Mouse (Mus musculus): ENCODE measurements around the gene Sepsecs. TPM values are rescaled to one million over a fixed set of nuclear protein-coding genes. Genes with fewer than 3 reads are reported as not detected.

Sepsecs gene
- polyA plus RNA-seq, 1 experiment = 11.3 TPM

DNA sequence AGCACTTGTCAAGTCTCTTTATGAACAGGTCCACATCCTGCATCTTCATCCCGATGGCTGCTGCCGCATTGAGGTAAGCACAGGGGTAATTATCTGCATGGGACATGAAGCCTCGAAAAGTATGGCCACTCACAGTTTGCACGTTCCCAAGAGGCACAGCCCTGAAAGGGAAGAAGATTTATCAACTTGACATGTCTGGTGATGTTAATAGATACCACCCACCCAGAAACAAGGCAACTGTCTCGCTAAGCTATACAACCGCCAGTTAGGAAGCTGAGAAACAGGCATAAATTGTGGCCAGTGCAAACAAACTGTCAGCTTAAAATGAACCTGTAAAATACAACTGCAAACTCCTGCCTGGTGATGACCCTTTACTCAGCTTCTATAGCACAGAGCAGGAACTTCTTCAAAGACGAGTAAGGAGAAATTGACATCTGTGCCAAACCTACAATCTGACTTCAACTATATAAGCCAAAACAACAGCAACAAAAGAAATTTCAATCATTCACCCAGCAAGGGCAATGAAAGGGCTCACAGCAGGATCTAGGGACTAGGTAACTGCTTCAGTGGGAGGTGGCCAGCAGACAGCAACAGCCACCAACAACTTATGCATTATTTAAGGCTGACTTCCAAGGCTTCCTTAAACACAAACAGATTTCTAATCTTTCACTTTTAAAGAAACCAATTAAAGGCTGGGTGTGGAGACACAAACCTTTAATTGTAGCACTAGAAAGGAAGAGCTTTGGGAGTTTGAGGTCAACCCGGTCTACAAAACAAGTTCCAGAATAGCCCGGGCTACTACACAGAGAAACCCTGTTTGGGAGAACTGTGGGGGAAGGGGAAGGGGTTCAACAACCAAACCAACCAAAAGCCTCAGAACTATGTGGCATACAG lies 25.3 kb downstream of the Sepsecs start:
- DNase-seq (ENCODE audit: low spot score) = no peak

DNA sequence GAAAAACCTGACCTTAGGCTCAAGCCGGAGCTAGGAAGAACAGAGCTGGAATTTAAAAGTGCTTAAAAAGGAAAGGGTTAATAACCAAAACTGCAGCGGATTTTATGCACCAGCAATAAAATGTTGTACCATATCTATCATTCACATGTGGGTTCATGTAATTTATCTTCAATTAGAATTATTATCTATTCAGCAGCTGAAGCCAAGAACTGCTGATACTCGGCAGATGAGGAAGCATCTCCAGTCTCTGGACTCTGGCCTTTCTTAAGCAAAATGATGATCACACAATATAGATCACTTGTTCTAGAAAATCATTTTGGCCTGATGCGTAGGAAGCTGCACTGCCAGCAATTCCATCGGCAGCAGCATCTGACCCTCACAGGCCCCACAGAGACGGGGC lies 27.8 kb downstream of the Sepsecs start:
- no peak for DNase-seq (ENCODE audit: low spot score)

DNA sequence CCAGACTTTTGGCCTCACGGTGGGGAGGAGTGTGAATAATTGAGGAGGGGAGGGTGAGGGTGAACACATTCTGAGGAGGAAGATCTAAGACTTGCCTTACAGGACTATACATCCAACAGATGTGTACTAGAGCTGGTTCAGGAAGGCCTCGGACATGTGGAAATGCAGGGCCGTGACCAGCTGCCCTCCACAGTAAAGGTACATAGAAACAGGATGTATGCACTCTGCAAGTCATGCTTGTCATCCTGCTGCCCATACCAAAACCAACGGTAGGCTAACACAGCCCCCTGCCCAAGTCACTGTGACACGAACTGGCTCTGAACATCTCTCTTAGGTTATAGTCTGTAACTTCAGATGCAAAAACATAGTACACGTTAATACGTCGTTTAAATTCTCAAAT lies 30.6 kb downstream of the Sepsecs start:
- DNase-seq (ENCODE audit: low spot score) = no peak

DNA sequence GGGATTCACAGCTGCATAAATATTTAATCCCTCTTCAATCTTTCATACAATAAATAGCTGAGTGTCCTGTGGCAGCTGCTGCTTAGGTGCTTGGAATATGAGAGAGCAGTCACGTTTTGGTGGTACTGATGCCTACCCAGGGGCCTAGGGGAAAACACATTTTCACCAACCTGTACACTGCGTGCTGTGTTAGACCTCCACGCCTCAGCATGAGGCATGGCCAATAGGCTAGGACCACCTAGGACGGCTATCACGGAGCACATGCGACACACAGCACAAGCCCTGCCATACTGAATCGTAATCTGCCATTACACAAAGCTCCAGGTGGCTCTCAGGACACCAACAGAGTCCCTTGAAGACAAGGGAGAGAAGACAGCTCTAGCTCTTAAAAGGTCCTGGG lies 31.5 kb downstream of the Sepsecs start:
- DNase-seq (ENCODE audit: low spot score) = no peak

DNA sequence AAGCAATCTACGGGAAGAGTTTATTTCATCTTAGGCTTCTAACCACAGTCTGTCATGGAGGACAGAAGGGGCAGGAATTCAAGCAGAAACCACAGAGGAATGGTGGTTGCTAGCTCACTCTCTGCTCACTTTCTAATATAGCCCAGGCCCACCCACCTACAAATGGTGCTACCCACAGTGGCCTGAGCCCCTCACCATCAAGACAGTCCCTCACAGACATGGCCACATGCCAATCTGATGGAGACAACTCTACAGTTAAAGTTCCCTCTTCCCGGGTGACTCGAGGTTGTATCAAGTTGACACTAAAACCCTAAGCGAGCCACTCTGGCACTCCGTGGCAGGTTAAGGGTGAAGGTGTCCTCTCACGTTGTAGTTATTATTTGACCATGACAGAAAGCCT lies 32.6 kb downstream of the Sepsecs start:
- DNase-seq (ENCODE audit: low spot score) = no peak

DNA sequence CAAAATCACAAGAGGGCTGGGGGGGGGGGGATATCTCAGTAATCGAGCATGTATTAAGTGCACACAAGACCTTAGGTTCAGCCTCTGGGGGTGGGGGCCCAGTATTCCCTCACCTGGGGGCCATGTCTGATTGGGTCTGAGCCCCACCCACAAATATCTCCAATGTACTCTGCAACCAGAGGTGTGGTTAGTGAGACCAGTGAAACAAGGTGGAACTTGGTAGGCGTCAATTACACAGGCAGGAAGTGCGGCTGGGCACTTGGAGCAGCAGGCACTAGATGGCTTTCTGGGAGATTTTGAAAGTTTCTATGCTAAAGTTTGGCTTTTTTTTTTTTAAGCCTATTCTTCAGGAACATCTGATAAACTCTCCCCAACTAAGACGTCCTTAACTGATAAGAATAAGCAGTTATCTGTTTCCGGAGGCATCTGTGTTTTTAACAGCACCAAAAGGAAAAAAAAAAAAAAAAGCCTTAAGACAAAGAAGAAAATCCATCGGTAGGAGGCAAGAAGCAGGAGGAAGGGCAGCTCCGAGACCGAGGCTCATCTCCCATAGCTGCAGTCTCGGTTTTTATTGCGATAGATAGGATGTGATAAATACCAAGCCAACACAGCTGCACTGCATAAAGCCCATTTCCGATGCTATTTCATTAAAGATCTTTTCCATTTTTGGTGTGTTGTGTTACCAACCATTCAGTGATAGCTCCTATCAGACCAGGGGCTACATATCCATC lies 33.3 kb downstream of the Sepsecs start:
- DNase-seq (ENCODE audit: low spot score) = no peak

DNA sequence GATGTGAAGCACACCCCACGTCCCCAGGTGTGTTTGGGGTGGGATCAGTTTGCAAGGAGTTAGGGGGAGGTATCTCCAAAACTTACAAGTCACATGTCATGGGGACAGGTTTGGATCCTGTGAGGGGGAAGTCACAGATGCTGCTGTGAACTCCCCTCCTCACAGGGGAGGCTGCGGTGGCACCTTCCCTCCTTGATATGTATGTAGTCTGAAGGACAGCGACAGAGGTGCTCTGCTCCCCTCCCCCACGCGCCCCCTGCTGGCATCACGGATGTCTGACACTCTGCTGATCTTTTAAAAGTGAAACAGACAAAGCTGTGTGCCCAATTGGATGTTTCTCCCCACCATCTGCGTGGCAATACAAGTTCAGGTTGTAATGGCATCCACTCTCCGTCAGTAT lies 35.5 kb downstream of the Sepsecs start:
- DNase-seq (ENCODE audit: low spot score) = no peak

DNA sequence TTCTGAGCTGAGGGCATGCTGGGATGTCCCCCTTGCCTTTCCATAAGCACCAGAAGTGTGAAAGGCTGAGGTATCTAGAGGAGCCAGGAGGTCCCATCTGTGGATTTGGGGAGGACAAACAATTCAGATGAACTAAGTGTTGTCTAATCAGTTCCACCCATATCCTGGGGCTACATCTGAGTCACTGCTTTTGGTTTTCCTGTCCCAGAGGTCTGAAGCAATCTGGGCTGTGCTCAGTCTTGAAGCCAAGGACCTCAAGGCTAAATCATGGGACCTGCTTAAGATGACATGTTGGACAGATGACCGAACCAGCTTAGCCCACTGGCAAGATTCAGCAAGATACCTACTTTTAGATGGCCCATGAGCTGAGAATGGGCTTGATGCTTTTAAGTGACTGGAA lies 39.0 kb downstream of the Sepsecs start:
- DNase-seq (ENCODE audit: low spot score) = no peak

DNA sequence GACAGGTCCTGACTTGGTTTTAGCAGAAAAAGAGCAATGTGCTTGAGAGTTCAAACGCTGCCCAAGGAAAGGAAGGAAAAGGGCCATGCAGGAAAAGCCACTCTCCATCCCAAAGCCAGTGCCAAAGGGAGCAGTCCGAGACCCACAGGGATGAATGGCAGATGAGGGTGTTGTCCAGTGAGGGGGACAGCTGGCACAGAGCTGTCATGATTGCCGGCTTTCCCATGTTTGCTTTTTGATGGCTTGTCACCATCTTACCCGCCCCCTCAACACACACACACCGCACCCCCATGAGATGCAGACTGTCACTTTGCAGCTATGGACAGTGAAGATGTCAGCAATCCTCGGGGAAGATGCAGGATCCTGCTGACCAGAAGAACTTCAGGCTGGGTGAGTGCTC lies 40.3 kb downstream of the Sepsecs start:
- no peak for DNase-seq (ENCODE audit: low spot score)

DNA sequence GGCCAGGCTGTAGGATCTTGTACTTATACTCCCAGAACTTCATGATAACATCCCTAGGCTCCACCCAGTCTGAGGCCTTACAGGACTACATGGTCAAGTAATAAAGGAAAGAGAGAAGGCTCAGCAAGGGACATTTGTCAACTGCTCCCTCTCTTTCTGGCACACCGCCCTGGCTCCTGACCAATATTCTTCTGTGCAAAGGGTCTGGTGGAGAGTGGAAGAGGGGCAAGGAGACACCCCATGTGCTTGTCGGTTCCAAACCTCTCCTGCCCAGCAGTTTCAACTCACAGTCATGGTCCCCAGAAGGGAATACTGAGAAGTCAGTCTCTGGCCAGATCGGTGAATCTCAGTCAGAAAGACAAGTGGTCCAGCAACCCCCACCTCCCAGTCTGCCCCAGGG lies 40.7 kb downstream of the Sepsecs start:
- no peak for DNase-seq (ENCODE audit: low spot score)

DNA sequence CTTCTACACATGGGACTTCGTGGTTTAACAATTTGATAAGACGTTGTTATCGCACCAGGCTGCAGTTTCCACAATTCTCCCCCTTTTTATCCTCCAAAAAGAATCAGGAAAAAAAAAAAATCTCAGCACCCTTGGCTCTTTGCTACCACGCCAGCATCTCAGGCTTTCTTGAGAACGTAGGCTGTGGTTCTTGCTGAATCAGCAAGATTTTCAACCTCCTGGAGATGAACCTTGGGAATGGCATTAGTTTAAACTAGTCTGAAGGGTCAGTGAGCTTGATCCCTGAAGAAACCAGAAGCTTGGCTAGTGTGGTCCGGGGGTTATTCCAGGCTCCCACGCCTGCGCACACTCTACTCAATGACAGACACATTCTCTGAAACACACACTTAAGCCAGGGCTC lies 41.8 kb downstream of the Sepsecs start:
- no peak for DNase-seq (ENCODE audit: low spot score)

DNA sequence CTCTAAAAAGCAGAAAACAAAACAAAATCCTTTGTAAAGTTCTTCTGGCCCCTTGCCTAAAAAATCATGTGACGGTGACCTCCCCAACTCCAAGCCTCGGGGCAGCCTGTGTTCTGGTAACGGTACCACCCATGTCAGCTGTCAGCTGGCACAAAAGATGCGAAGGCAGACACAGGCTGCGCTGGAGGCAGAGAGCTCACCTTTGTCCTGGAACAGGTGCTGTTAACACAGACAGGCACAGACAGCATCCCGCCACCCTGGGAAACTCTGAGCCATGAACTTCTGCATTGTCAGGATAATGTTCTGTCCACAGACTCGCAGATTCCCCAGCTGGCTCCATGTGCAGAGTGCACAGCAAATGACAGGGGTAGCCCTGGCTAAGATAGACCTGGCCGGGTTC lies 43.4 kb downstream of the Sepsecs start:
- DNase-seq (ENCODE audit: low spot score) = no peak

DNA sequence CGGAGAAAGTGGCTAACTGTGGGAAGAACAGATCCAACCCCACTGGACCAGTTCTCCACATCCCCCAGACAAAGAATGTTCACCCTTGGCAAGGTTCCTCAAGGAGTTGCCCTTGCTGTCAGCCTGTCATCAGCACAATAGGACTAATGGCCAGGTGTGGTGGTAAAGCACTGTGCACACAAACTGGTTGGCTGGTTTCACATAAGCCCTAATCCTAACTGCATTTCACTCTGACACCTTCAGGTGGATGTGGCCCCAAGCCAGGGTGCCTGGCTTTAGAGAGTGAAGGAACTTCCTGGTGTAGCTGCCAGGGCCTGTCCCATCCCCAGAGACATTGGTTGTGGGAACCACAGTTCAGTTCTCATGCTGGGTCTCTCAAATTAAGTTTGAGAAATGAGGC lies 44.6 kb downstream of the Sepsecs start:
- no peak for DNase-seq (ENCODE audit: low spot score)

DNA sequence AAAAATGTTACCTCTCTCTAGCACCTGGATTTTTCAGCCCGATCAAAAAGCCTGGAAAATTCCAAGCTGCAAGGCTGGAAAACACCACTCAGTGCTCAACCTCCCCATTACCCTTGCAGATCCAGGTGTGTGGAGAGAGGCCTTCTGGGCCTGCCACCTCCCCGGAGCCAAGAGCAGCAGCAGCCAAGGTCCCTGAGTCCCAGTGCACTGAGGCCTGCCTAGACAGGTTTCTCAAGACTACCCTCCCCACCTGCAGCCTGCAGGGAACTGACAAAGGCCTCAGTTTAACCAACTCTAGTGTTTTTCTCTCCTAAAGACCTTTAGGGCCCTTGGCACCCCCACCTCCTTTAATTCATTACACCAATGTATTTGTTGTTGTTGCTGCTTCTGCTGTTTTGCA lies 46.4 kb downstream of the Sepsecs start:
- DNase-seq (ENCODE audit: low spot score) = no peak

DNA sequence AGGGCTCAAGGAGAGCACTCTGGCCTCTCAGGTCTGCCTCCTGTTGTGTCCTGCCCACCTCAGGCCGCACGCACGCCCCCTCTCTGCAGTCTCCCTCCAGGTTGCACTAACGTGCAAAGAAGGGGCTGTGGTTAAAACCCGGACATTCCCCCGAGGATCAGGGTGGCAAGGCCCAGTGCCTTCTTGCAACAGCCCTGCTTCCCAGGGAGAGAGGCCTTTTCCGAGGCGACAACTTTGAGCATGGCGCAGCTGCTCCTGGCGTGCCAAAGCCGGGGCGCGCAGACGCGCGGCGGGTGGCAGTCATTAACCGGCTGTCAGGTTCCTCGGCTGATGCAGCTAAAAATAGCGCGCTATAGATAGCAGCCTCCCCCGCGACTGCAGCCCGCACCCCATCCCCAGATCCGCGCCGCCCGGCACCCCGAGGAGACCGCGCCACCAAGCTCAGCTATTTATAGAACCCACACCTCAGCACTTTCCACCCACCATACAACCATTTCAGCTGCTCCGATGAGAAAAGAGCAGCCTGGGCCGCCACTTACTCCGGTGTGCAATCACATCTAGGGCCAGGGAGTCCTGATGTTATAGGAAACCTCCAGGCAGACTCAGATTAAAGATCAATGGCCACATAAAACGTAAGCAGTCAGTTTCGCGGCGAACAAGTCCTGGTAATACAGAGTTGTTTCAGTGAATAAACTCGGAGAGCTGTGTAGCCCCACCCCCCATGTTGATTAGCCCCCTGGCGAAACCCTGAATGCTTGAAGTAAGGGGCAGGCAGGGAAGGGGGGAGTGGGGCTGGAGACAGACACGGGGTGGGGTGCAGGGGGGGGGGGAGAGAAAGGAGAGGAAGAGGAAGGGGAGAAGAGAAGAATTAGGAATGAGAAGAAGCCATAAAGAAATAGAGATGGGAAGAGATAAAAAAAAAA lies 50.9 kb downstream of the Sepsecs start:
- no peak for DNase-seq (ENCODE audit: low spot score)

DNA sequence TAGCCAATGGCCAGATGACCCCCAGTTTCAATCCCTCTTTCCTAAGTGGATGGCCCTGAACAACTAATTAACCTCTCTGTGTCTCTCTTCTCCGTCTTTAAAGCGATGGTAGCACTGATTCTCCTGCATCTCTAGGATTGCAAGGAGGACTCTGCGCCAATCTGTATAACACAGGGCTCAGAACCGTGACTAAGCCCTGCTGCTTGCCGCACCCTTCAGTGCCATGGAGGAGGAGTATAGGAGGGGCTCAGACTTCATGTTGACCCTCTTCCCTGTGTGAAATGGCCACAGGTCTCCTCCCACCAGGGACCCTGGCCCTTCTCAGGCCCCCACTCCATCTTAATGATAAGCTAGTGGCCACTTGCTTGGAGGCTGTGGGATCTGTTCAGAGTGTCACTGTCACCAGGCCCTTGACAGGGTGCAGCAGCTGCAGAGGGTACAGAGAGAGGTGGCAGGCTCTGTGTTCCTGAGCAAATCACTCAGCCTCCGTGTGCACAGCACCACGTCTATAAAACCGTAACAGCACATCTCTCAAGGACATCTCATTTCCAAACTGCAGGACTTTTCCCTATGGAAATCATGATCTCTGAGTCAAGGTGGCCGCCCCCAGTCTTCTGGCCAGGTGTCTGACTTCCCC lies 51.7 kb downstream of the Sepsecs start:
- no peak for DNase-seq (ENCODE audit: low spot score)

DNA sequence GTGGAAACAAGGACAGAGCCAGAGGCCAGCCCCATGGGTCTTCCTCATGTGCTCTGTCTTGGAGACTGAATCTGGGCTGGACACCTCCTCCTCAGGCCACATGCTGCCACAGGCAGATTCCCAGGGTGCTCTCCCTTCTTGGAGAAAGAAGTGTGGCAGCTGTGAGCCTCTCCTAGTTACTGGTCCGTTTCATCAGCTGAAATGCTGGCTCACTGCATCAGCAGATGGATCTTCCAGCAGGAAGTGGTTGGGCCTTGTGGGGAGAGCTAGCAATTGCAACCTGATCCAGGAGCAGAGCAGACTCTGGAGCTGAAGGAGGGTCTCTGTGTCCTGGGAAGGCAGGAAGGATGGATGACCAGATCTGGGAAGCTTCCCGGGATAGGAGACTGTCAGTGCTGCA lies 53.0 kb downstream of the Sepsecs start:
- no peak for DNase-seq (ENCODE audit: low spot score)

DNA sequence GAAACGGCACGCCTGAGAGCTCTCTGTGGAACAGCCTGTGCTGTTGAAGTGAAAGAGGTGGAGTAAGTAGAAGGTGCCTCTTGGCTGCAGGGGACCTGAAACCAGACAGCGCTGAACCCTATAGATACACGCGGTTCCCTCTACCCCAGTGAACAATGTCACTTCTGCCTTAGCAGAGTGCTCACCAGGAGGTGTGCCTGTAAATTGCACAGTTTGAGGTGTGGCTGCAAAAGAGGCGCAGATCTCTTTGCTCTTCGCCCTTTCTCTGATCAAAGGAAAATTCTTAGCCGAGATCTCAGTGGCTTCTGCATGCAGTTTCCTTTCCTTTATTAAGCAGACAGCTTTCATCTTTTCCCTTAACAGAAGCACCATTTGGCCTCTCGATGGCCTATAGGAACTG lies 54.1 kb downstream of the Sepsecs start:
- no peak for DNase-seq (ENCODE audit: low spot score)

DNA sequence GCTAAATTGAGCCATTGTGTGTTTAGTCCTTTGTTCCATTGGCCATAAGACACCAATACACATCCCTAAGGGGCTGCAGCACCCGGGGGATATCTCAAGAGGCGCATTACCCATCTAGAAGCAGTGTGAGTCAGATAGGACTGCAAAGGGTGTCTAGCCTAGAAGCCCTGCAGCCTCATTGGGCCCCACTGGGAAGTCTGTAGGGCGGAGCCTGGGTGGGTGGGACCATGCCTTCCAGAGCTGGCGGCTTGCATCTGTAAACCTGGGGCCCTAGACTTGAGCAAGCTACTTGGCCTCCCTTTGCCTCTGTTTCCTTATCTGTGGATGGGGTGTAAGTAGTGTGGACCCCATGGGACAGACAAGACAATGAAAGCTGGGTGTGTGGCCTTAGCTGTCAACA lies 54.8 kb downstream of the Sepsecs start:
- DNase-seq (ENCODE audit: low spot score) = no peak

DNA sequence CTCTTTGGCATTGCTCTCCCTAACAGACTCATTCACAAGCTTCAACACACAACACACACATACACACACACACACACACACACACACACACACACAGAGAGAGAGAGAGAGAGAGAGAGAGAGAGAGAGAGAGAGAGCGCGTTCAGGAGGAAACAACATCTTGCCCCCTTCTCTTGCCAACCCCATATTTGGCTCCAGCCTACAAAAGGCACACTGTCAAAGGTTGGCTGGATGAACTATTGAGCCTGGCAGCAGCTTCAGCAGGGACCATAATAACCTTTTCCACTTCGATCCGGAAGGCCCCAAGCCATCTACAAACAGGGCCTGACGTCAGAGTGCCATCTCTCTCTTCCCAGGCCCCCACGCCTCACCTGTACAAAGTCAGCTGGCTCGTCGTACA lies 56.7 kb downstream of the Sepsecs start:
- no peak for DNase-seq (ENCODE audit: low spot score)

DNA sequence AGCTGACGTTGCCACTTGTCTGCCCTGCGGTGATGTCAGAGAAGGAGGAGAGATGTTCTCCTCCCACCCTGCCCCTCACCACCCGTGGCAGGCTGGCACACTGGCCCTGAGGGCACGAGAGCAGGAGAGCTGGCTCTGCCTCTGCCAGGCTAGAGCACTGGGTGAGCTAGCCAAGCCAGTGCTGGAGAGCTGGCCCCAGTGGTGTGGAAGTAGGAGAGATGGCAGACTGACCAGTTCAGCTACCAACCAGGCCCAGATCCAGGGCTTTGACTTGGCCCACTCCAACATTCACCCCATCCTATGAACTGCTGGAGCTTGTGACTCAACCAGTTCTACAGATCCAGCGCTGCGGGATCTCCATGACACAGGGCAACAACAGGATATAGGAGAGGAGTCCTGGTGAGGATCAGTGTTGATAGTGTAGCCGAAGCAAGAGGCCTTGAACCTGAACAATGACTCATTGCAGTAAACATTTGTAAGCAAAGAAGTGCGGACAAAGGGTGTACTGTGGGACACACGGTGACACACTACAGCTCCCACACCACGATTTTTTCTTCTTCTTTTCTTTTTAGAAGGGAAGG lies 58.1 kb downstream of the Sepsecs start:
- peak; percentile 30 for DNase-seq (ENCODE audit: low spot score)
